Mouse (Mus musculus) neutrophil, adult 83 days (primary cell): Measurements from ENCODE around the gene C330021F23Rik. TPM values are rescaled to one million over a fixed set of nuclear protein-coding genes. Genes with fewer than 3 reads are reported as not detected.

ENCODE experiments used
- total RNA-seq, 2 experiments: library from RNA; stranded (reverse); gene quantifications; one replicate each; pipeline ENCODE4 v1.2.4; 2023

Gene C330021F23Rik
- total RNA-seq, result not detected

GRCm38 (mm10) chr8:3567641-3568371 is at the start of gene C330021F23Rik:
Gene C330021F23Rik (plus strand): TSS chr8:3567990.

DNA sequence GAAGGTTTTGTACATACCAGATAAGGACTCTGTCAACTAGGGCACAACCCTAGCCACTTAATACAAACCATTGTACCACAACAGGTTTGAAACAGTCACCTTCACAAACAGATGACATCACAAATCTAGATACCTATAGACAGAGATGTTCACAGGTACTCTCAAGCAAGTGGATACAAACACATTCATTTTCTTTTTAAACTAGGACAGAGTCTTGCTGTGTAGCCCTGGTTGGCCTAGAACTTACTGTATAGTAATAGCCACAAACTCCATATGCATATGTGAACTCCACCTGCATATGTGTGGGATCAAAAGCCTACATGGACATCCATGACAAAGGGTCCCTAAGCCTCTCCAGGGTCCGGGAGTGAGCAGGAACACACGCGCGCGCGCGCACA is 19.2 kb downstream of the C330021F23Rik start, which contains the start of gene Camsap3:
Camsap3 (plus strand) TSS at position 301 of the 398 bp plus-strand sequence.

GRCm38 (mm10) chr8:3621199-3621970 is 53.6 kb downstream of the C330021F23Rik start, which contains the start of the genes Xab2 and Pet100:
Gene Xab2 (minus strand): TSS chr8:3621316.
Gene Pet100 (plus strand): TSS chr8:3621548.

DNA sequence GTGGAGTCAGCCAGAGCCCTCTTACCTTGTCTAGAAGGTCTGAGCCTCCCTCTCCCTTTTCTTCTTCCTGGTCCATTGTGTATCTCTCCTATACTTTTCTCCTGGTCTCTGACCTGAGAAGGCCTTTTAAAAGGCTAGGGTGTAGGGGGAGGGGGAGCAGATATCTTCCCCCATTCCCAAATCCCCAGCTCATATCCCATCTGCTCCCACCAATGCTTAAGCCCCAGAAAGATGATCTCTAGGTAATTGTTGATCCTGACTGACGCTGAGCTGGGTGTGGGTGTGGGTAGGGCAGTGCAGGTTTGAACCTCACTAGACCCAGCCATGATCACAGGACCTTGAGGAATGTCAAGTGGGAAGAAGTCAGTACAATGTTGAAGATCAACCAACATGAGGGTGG is 57.7 kb downstream of the C330021F23Rik start, which contains the start of gene Pcp2:
Pcp2 (minus strand) TSS at position 101 of the 400 bp plus-strand sequence.

GRCm38 (mm10) chr8:3630647-3631477 is 63.1 kb downstream of the C330021F23Rik start, which contains the start of gene Stxbp2:
Gene Stxbp2 (plus strand): TSS chr8:3630955.

Other genes with a start within 250 kb of the C330021F23Rik start
- 10 to 100 TPM; 81.0 to 89.9 TPM for gene A430078G23Rik, start 214.6 kb upstream of the C330021F23Rik start, total RNA-seq
- 100 to 1,000 TPM in 1 of 2 experiments, 10 to 100 TPM in 1; 88.5 to 108 TPM for gene Arhgef18, start 175.0 kb upstream of the C330021F23Rik start, total RNA-seq
- under 1 TPM; 0.60 to 0.81 TPM for gene Pex11g, start 100.3 kb upstream of the C330021F23Rik start, total RNA-seq
- gene Tex45, start 97.1 kb upstream of the C330021F23Rik start, total RNA-seq, result under 1 TPM; 0.22 to 0.26 TPM
- 1 to 10 TPM; 5.0 to 5.5 TPM for gene Zfp358, start 74.9 kb upstream of the C330021F23Rik start, total RNA-seq
- 10 to 100 TPM; 27.1 to 36.8 TPM for gene Mcoln1, start 67.5 kb upstream of the C330021F23Rik start, total RNA-seq
- gene Pnpla6, start 52.6 kb upstream of the C330021F23Rik start, total RNA-seq, result 10 to 100 TPM; 28.1 to 30.0 TPM
- gene Camsap3, start 19.3 kb downstream of the C330021F23Rik start, total RNA-seq, result under 1 TPM; 0.11 to 0.68 TPM
- gene Xab2, start 53.3 kb downstream of the C330021F23Rik start, total RNA-seq, result 10 to 100 TPM; 38.0 to 40.5 TPM
- gene Pet100, start 53.6 kb downstream of the C330021F23Rik start, total RNA-seq, result 100 to 1,000 TPM; 104 to 110 TPM
- gene Pcp2, start 57.6 kb downstream of the C330021F23Rik start, total RNA-seq, result not detected
- gene Stxbp2, start 63.0 kb downstream of the C330021F23Rik start, total RNA-seq, result 100 to 1,000 TPM; 304 to 323 TPM
- gene Retn, start 87.8 kb downstream of the C330021F23Rik start, total RNA-seq, result 1 to 10 TPM; 1.6 to 1.7 TPM
- gene Mcemp1, start 97.8 kb downstream of the C330021F23Rik start, total RNA-seq, result 100 to 1,000 TPM; 317 to 329 TPM
- gene Fcor, start 104.4 kb downstream of the C330021F23Rik start, total RNA-seq, result 1 to 10 TPM; 5.6 to 5.8 TPM
- 10 to 100 TPM; 11.7 to 14.0 TPM for gene Trappc5, start 108.3 kb downstream of the C330021F23Rik start, total RNA-seq
- under 1 TPM; 0.29 to 0.70 TPM for gene Fcer2a, start 126.2 kb downstream of the C330021F23Rik start, total RNA-seq
- not detected for gene Clec4g, start 152.7 kb downstream of the C330021F23Rik start, total RNA-seq
- 1 to 10 TPM; 6.7 to 7.7 TPM for gene Cd209a, start 181.0 kb downstream of the C330021F23Rik start, total RNA-seq